Mouse (Mus musculus) stomach, postnatal 0 days (tissue): ENCODE measurements at regions not wholly inside any gene's neighbourhood (a gene's known extent, or its start where the extent isn't known, plus 50 kb on each side); places are given as distances from the start of the nearest gene placed in this dataset.
"Not testable (repeated sequence)": the region's sequence is repeated elsewhere in the genome, so short reads cannot be mapped to it uniquely, and the experiment has no call there.

Experiments used
- ATAC-seq: fragments of 200-750 bp; cut with Nextera tagmentation; 2 replicates; pipeline ENCODE4 v1.8.0; 2017; ENCODE audit not compliant: low FRiP score, low TSS enrichment
- DNase-seq: peaks from one replicate; pipeline ENCODE4 v3.0.0-alpha.2; 2016; ENCODE audit warnings: low spot score
- H3K27ac ChIP-seq: fragments of 300-500 bp; sonication (generic); replicated peaks from 2 replicates; pipeline ENCODE4 v1.5.1; 2014; ENCODE audit warnings: mild to moderate bottlenecking, control low read depth
- H3K27me3 ChIP-seq: fragments of 300-500 bp; sonication (generic); 2 replicates; pipeline ENCODE4 v1.6.1; 2014; ENCODE audit warnings: low read length; ENCODE audit not compliant: control insufficient read depth, insufficient read depth
- H3K36me3 ChIP-seq: fragments of 300-500 bp; sonication (generic); 2 replicates; pipeline ENCODE4 v1.6.1; 2014; ENCODE audit warnings: low read length, mixed read lengths; ENCODE audit not compliant: control insufficient read depth, insufficient read depth
- H3K4me1 ChIP-seq: fragments of 300-500 bp; sonication (generic); replicated peaks from 2 replicates; pipeline ENCODE4 v1.6.1; 2014; ENCODE audit warnings: antibody characterized with exemption; ENCODE audit not compliant: control insufficient read depth, insufficient read depth
- H3K4me2 ChIP-seq: fragments of 300-500 bp; sonication (generic); replicated peaks from 2 replicates; pipeline ENCODE4 v1.6.1; 2014; ENCODE audit warnings: low read depth, mild to moderate bottlenecking, control low read depth, moderate library complexity
- H3K4me3 ChIP-seq: fragments of 300-500 bp; sonication (generic); 2 replicates; pipeline ENCODE4 v1.5.1; 2014; ENCODE audit warnings: low read depth, low read length, control low read depth
- H3K9ac ChIP-seq: fragments of 300-500 bp; sonication (generic); 2 replicates; pipeline ENCODE4 v1.6.1; 2014; ENCODE audit warnings: mild to moderate bottlenecking, low read length, control low read depth, mixed read lengths
- H3K9me3 ChIP-seq: fragments of 300-500 bp; sonication (generic); 2 replicates; pipeline ENCODE4 v1.6.1; 2016; ENCODE audit warnings: low read length; ENCODE audit not compliant: control insufficient read depth
- CTCF ChIP-seq: IDR thresholded peaks from 2 replicates; pipeline ENCODE4 v1.5.1; 2016; ENCODE audit warnings: antibody characterized with exemption, low read depth, mild to moderate bottlenecking, moderate library complexity
- EP300 ChIP-seq: optimal IDR thresholded peaks from 2 replicates; pipeline ENCODE3; 2016; ENCODE audit warnings: antibody characterized with exemption
- WGBS: fragments of 180-500 bp; shearing (Covaris S2); extraction: QIAGEN DNeasy Blood & Tissue Kit; methylation state at CpG from one replicate; pipeline ENCODE4 v1.1.7; 2014; 5-methylcytosine and 5-hydroxymethylcytosine counted together

DNA sequence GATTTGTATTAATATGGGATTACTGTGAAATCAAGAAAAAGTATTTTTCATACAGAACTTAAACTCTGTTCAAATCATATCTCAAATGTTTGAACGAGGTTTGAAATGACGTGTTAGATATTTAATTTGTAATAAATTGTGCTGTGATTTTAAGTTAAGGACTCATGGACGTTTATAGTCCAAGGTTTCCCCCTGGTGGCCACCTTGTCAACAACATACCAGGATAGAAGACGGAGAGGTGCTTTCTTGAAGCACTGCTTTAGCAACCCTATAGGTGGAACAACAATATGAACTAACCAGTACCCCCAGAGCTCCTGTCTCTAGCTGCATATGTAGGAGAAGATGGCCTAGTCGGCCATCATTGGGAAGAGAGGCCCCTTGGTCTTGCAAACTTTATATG lies 517.8 kb upstream of the Adamts5 start:
- H3K9ac ChIP-seq, H3K4me1 ChIP-seq, H3K9me3 ChIP-seq, H3K4me2 ChIP-seq, H3K4me3 ChIP-seq, ATAC-seq, H3K27ac ChIP-seq, H3K27me3 ChIP-seq, H3K36me3 ChIP-seq: not testable (repeated sequence)
- peak; percentile 70 for DNase-seq
- 8% methylated on average over 5 of the region's 5 CpGs for WGBS
- peak; percentile 83 for TF ChIP-seq CTCF

DNA sequence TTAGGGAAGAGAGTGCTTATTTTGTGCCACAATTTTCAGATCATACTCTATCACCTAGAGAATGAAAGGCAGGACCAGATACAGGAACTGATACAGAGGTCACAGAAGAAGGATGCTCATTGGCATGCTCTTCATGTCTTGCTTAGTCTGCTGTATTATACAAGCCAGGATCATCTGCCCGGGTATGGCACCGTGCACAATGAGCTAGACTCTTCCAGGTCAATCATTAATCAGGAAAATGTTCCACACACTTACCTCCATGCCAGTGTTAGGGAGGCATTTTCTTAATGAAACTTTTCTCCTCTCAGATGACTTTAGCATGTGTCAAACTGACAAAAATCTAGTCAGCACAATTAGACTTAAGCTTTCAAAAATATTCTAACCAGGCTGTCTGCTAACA lies 502.7 kb upstream of the Adamts5 start:
- Histone ChIP-seq H3K4me2 (no peak overlapping the region), H3K27me3 (no peaks in the 10 kb centered on the region), H3K9ac (no peak overlapping the region), H3K27ac (no peak overlapping the region), H3K4me3 (no peak overlapping the region), H3K9me3 (no peaks in the 10 kb centered on the region), H3K4me1 (no peaks in the 10 kb centered on the region), H3K36me3 (no peaks in the 10 kb centered on the region)
- ATAC-seq, result no peak
- TF ChIP-seq EP300 (no peak), CTCF (no peak)
- no peak for DNase-seq
- 54% methylated on average over 2 of the region's 2 CpGs for WGBS

DNA sequence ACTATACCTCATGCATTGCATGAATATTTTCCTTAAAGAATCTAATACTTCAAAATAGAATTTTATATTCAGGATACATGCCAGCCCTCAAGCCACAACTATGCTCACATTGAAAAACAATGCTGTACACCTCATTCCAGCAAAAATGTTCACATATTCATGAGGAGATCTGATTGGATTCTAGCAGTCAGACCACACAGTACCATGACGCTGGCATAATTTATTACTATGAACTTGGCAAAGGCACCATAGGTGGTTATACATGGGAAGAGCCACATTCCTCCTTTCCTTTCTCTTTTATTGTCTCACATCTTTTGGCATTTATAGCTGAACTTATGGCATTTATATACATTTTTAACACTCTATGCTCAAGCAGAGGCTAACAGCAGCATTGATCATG lies 499.8 kb upstream of the Adamts5 start:
- H3K36me3 ChIP-seq, result no peaks in the 10 kb centered on the region
- no peak for TF ChIP-seq CTCF
- no peak for TF ChIP-seq EP300
- no peak overlapping the region for H3K27ac ChIP-seq
- H3K4me1 ChIP-seq, result no peaks in the 10 kb centered on the region
- ATAC-seq (no peak), DNase-seq (no peak)
- no peak overlapping the region for H3K9ac ChIP-seq
- H3K4me2 ChIP-seq, result no peak overlapping the region
- WGBS, result 69% methylated on average over 1 of the region's 1 CpGs
- no peaks in the 10 kb centered on the region for H3K9me3 ChIP-seq
- no peaks in the 10 kb centered on the region for H3K27me3 ChIP-seq
- no peak overlapping the region for H3K4me3 ChIP-seq

DNA sequence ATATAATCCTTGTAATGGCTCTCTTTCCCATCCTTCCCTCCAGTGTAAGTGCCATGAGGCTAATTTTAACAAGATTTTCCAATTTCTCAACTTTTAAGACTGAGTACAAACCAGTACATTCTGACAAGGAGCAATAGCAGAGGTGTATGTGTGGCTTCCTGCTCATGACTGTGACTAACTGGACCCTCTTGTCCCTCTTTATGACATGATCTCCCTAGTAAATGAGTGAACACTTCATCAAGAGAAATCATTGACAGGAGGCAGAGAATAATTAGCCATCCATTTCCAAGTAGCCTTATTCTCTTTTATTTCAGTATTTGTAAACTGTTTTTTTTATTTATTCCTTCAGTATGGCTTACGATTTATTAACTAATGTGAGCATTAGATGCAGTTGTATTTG lies 497.7 kb upstream of the Adamts5 start:
- no peak for TF ChIP-seq CTCF
- TF ChIP-seq EP300, result no peak

DNA sequence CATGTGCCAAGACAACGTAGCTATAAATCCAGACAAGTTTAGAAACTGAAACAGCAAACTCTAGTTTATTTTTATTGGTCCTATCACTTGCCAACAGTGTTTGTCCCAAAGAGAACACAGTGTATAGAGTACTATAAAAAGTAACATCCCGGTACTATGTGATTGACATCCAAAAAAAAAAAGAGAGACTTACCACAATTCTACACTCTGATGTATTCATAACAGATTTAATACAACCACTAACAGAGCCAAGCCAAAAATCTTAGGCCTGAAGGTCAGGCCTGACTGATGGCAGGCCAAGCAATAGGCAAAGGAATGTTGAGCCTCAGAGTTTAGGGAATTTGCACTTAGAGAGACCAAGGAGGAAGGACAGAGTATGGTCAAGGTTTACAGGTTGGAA lies 495.9 kb upstream of the Adamts5 start:
- no peak for ATAC-seq
- WGBS, result 44% methylated on average over 2 of the region's 2 CpGs
- H3K27me3 ChIP-seq, result no peaks in the 10 kb centered on the region

More for the DNA sequence above, 497.7 kb upstream of the Adamts5 start:
- H3K9me3 ChIP-seq, result no peaks in the 10 kb centered on the region
- no peaks in the 10 kb centered on the region for H3K27me3 ChIP-seq
- no peak for ATAC-seq
- no peak overlapping the region for H3K27ac ChIP-seq
- no peak overlapping the region for H3K4me3 ChIP-seq
- H3K4me2 ChIP-seq, result no peak overlapping the region
- H3K4me1 ChIP-seq, result no peaks in the 10 kb centered on the region
- H3K36me3 ChIP-seq, result no peaks in the 10 kb centered on the region
- 86% methylated on average over 1 of the region's 1 CpGs for WGBS
- DNase-seq, result no peak
- H3K9ac ChIP-seq, result no peak overlapping the region

GRCm38 (mm10) chr16:86389063-86389723 lies 487.6 kb upstream of the Adamts5 start:
- no peak for TF ChIP-seq CTCF
- no peak for TF ChIP-seq EP300
- no peak for ATAC-seq

More for the DNA sequence above, 495.9 kb upstream of the Adamts5 start:
- Histone ChIP-seq H3K4me1 (no peaks in the 10 kb centered on the region), H3K4me3 (no peak overlapping the region), H3K27ac (no peak overlapping the region), H3K9ac (no peak overlapping the region), H3K9me3 (no peaks in the 10 kb centered on the region), H3K4me2 (no peak overlapping the region), H3K36me3 (no peaks in the 10 kb centered on the region)
- no peak for TF ChIP-seq EP300
- TF ChIP-seq CTCF, result no peak
- no peak for DNase-seq

More at GRCm38 (mm10) chr16:86389063-86389723, 487.6 kb upstream of the Adamts5 start:
- H3K4me2 ChIP-seq, result no peak overlapping the region
- H3K4me3 ChIP-seq, result no peak overlapping the region
- no peak overlapping the region for H3K9ac ChIP-seq
- DNase-seq, result no peak
- no peak overlapping the region for H3K27ac ChIP-seq
- H3K4me1 ChIP-seq, result no peaks in the 10 kb centered on the region
- H3K27me3 ChIP-seq, result no peaks in the 10 kb centered on the region
- no peaks in the 10 kb centered on the region for H3K36me3 ChIP-seq
- no peaks in the 10 kb centered on the region for H3K9me3 ChIP-seq
- WGBS, result 53% methylated on average over 3 of the region's 3 CpGs
